Mouse (Mus musculus) ES-Bruce4 (cell line): ENCODE results near the gene Nek2. TPM values are rescaled to one million over a fixed set of nuclear protein-coding genes. Genes with fewer than 3 reads are reported as not detected.

ENCODE experiments used
- H3K27ac ChIP-seq: 2 replicates; pipeline ENCODE4 v1.5.1; 2012; ENCODE audit warnings: low read length, inconsistent platforms; ENCODE audit not compliant: insufficient read depth
- H3K27me3 ChIP-seq: 2 replicates; pipeline ENCODE4 v1.6.1; 2012; ENCODE audit warnings: mild to moderate bottlenecking, low read length, inconsistent platforms; ENCODE audit not compliant: control insufficient read depth, poor library complexity, insufficient read depth, severe bottlenecking
- H3K36me3 ChIP-seq: 2 replicates; pipeline ENCODE4 v1.6.1; 2012; ENCODE audit warnings: inconsistent platforms, mild to moderate bottlenecking, low read length, moderate library complexity; ENCODE audit not compliant: control insufficient read depth, poor library complexity, insufficient read depth, severe bottlenecking
- H3K4me1 ChIP-seq: one replicate; pipeline ENCODE4 v1.8.1; 2011; ENCODE audit warnings: low read length; ENCODE audit not compliant: control insufficient read depth, insufficient read depth
- H3K4me3 ChIP-seq: 2 replicates; pipeline ENCODE4 v1.5.1; 2011; ENCODE audit warnings: low read depth, mild to moderate bottlenecking, low read length
- H3K9ac ChIP-seq: 2 replicates; pipeline ENCODE4 v1.6.1; 2012; ENCODE audit warnings: low read depth, mild to moderate bottlenecking, inconsistent platforms; ENCODE audit not compliant: poor library complexity, severe bottlenecking
- H3K9me3 ChIP-seq: replicated peaks from 2 replicates; pipeline ENCODE4 v1.6.1; 2012; ENCODE audit warnings: mild to moderate bottlenecking, low read length, inconsistent platforms; ENCODE audit not compliant: control insufficient read depth, poor library complexity, insufficient read depth, severe bottlenecking
- CTCF ChIP-seq: IDR thresholded peaks from one replicate; pipeline ENCODE4 v1.8.1; 2011; ENCODE audit warnings: low read depth, low read length
- EP300 ChIP-seq: IDR thresholded peaks from 2 replicates; pipeline ENCODE4 v1.6.1; 2011; ENCODE audit warnings: low read depth, low read length; ENCODE audit not compliant: insufficient read depth
- POLR2A ChIP-seq: IDR thresholded peaks from one replicate; pipeline ENCODE4 v1.8.1; 2011; ENCODE audit warnings: low read length; ENCODE audit not compliant: insufficient read depth
- polyA plus RNA-seq: library from polyadenylated mRNA; stranded (reverse); fragments of >200 nt; gene quantifications from 2 replicates; pipeline ENCODE4 v1.2.4, GENCODE M21; 2011; ENCODE audit warnings: low read depth; ENCODE audit not compliant: missing spikeins, insufficient read depth, insufficient read length

The Nek2 gene
- polyA plus RNA-seq, 1 experiment, result 80.3 TPM

DNA sequence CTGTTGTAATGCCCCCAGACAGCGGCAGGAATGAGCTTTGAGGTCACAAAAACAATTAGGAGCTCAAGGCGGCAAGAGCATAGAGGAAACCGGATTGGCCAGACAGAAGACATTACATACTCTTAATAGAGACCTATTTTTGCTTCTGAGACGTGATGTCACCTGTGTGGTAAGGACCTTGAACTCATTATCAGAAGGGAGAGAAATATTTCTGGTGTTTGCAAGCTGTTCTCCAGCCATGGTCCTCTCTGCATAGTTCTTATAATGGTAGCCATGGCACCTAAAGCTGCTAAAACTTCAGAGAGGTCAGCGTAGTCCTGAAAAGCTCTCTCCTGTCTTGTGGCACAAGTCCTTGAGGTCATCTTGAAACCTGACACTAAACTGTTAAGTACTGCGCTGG, 35.0 kb upstream of the Nek2 start:
- no peaks in the 10 kb centered on the region for H3K4me1 ChIP-seq
- no peak overlapping the region for H3K27ac ChIP-seq
- no peaks in the 10 kb centered on the region for H3K27me3 ChIP-seq
- H3K4me3 ChIP-seq, result no peak overlapping the region
- no peaks in the 10 kb centered on the region for H3K9me3 ChIP-seq
- TF ChIP-seq EP300, result no peak
- TF ChIP-seq CTCF, result no peak
- TF ChIP-seq POLR2A, result no peak
- no peak overlapping the region for H3K9ac ChIP-seq
- no peaks in the 10 kb centered on the region for H3K36me3 ChIP-seq

DNA sequence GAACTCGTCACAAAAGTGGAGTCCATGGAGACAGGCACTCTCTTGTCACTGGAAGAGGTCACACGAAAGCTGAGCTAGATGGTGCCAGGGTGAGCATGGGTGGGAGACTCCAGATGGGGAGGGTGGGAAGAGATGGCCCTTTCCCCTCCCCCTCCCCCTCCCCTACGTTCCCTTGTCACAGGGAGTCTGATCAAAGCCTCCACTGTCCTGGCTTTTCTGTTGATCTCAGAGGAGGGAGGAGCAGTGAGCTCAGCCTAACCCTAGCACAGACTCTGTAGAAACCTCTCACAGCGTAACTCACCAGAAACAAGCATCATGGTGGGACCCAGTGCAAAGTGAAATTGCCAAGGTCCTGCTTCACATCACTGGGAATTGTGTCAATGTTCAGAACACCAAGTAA, 33.9 kb upstream of the Nek2 start:
- H3K4me1 ChIP-seq, result no peaks in the 10 kb centered on the region
- no peak overlapping the region for H3K4me3 ChIP-seq
- H3K9me3 ChIP-seq, result no peaks in the 10 kb centered on the region
- no peak for TF ChIP-seq EP300
- TF ChIP-seq POLR2A, result no peak
- TF ChIP-seq CTCF, result no peak
- no peak overlapping the region for H3K27ac ChIP-seq
- no peaks in the 10 kb centered on the region for H3K36me3 ChIP-seq
- no peak overlapping the region for H3K9ac ChIP-seq
- no peaks in the 10 kb centered on the region for H3K27me3 ChIP-seq

DNA sequence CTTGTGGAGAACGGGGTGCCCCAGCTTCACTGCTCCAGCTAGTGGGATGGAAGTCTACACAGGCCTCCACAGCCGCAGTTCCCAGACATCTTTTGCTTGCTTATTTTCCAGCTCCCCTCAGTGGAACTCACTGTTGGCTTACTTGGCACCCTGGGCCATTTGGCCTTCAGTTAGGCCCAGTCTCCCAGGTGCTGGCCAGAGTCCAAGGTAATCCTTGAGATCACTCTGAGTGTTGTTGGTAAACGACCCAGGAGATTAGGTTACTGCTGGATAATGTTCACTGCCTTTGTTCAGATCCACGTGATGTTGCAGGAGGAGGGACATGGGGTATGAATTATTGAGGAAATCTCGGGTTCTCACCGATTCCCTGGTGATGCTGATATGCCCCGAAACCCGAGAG, 28.3 kb upstream of the Nek2 start:
- no peak overlapping the region for H3K4me3 ChIP-seq
- no peaks in the 10 kb centered on the region for H3K4me1 ChIP-seq
- no peak overlapping the region for H3K9ac ChIP-seq
- H3K9me3 ChIP-seq, result no peaks in the 10 kb centered on the region
- H3K36me3 ChIP-seq, result no peaks in the 10 kb centered on the region
- no peak overlapping the region for H3K27ac ChIP-seq
- TF ChIP-seq CTCF (no peak), POLR2A (no peak), EP300 (no peak)
- no peaks in the 10 kb centered on the region for H3K27me3 ChIP-seq

DNA sequence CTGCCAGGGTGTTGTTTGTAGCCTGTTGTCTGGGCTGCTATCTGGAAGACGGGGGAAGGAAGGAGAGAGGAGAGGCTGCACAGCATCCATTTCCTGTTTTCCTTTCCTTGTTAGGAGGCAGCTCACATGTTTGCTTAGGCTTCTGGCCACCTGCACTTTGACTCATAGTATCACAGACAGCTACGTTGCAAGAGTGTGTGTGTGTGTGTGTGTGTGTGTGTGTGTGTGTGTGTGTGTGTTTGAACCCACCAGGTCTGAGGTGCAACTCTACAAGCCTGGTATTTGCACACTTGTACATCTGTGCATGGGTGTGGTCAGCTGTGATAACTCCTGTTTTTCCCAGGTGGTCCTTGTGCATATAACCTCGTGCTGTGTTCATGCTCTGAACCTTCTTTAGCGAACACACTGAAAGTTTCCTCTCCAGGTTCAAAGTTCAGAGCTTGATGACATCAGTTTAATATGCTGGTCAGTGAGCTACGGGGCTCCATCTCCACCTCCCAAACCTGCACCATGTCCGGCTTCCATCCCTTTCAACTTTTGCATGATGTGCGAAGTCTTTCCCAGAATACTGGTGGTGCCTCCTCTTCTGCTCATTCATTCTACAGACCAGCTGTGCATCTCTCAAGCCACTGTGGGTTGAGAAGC, 27.2 kb upstream of the Nek2 start:
- Histone ChIP-seq H3K4me1 (no peaks in the 10 kb centered on the region), H3K9ac (no peak overlapping the region)
- no peak for TF ChIP-seq POLR2A
- no peak for TF ChIP-seq CTCF
- TF ChIP-seq EP300, result no peak

DNA sequence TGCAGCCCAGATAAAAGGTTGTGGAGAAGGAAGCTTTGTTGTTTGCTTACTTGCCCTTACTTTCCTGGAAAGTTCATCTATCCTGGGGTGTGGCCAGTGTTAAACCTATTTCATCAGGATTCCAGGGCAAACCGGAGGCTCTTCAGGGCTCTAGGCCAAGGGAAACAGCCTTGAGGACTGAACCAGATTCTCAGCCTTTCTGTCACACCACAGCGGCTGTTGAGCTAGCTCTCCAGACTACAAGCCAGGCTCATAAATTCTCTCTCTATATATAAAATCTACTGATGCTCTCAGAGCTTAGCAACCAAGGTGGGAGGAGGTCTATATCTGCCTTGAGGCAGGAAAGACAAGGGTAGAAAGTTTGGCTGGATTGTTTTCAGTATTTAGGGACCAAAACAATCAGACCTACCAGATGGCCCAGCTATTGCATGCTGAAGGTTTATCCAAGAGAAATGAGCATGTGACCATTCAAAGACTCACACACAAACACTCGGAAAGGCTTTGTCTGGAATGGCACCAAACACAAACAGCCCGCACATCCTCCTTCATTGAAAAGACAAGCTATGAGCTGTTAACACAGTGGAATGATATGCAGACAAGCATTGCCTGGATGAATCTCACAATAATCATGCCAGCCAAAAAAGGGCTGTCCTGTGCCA, 24.9 kb upstream of the Nek2 start:
- Histone ChIP-seq H3K4me1 (no peaks in the 10 kb centered on the region), H3K27ac (no peak overlapping the region), H3K9me3 (no peaks in the 10 kb centered on the region), H3K4me3 (no peak overlapping the region), H3K27me3 (no peaks in the 10 kb centered on the region), H3K36me3 (no peaks in the 10 kb centered on the region), H3K9ac (no peak overlapping the region)
- TF ChIP-seq POLR2A (no peak), EP300 (no peak), CTCF (no peak)

More for the DNA sequence above, 27.2 kb upstream of the Nek2 start:
- Histone ChIP-seq H3K9me3 (no peaks in the 10 kb centered on the region), H3K27ac (no peak overlapping the region), H3K4me3 (no peak overlapping the region), H3K36me3 (no peaks in the 10 kb centered on the region), H3K27me3 (no peaks in the 10 kb centered on the region)

DNA sequence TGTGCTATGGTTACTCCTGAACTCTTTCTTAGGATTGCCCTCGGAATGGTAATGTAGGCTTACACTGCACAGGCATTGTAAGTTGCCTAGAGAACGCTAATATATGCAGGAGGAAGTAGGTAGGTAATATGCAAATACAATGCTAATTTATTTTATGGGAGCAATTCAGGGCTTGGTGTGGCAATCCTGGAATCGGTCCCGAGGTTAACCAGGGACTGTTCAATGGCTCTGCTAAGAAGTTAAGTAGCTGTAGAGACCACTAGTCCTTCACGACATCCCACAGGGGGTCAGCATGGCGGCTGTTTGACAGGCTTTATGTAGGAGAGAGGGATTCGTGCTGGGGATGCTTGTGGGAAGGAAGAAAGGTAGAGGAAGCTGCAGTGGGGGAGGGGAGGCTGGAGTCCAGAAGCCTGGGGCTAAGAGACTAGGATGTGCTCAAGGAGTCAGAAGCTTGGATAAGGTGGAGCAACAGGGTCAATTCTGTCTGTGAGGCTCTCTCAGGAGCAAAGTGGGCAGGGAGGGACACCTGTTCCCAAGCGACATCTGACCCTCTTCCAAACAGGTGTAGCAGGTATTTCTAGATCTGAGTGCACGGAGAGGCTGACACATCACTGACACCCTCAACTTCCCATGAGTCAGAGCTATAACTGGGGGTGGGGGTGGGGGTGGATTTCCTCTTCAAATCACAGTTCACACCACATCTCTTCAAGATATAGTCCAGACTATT, 19.0 kb upstream of the Nek2 start:
- Histone ChIP-seq H3K4me1 (peaks cover 4% of the 10 kb centered on the region), H3K4me3 (no peak overlapping the region), H3K27me3 (no peaks in the 10 kb centered on the region), H3K9me3 (no peaks in the 10 kb centered on the region; the same call in 1 of the 2 replicates), H3K9ac (no peak overlapping the region), H3K27ac (0 out of 2 replicates have a peak overlapping the region, but pooled peaks have one; percentile 20), H3K36me3 (no peaks in the 10 kb centered on the region)
- TF ChIP-seq CTCF, result no peak
- TF ChIP-seq EP300, result peak; percentile 72; the same call in 1 of the 2 replicates
